In genomic region chr2:34644571-34645526, GRCm38 (mm10) we compare ENCODE assay signal across 8 mouse cellular contexts.
DNase-seq lines count a peak whose midpoint lies in the region; ATAC-seq and TF ChIP-seq lines count a peak whose summit lies in the region.

No protein-coding gene starts in this region.

- 0 out of 2 replicates have a peak overlapping the region, but pooled peaks have one; percentile 11 for H3K4me2 ChIP-seq in heart, embryonic 12.5 days
- H3K4me2 ChIP-seq in lung, postnatal 0 days (replicated peaks; ENCODE audit: low read depth, low read length) = no peak overlapping the region

- H3K27me3 ChIP-seq in heart, embryonic 12.5 days (replicated peaks) = no peaks in the 10 kb centered on the region
- no peaks in the 10 kb centered on the region for H3K27me3 ChIP-seq in lung, postnatal 0 days (replicated peaks; ENCODE audit: insufficient read depth, low read length)

- H3K9ac ChIP-seq in heart, embryonic 12.5 days = no peak overlapping the region
- H3K9ac ChIP-seq in lung, postnatal 0 days (replicated peaks; ENCODE audit: low read depth) = no peak overlapping the region

- TF ChIP-seq EP300 in lung, postnatal 0 days (IDR thresholded peaks at IDR 0.05) = no peak

- H3K4me1 ChIP-seq in heart, embryonic 12.5 days (replicated peaks) = peaks cover 9% of the 10 kb centered on the region
- 0 out of 2 replicates have a peak, but pooled peaks cover 3% of the 10 kb centered on the region for H3K4me1 ChIP-seq in lung, postnatal 0 days (ENCODE audit: insufficient read depth, low read depth, low read length)

- no peak overlapping the region for H3K4me3 ChIP-seq in heart, embryonic 12.5 days
- no peak overlapping the region for H3K4me3 ChIP-seq in lung, postnatal 0 days (ENCODE audit: low read depth, low read length)

- 32% methylated on average over 22 of the region's 22 CpGs for WGBS in heart, embryonic 12.5 days
- 47% methylated on average over 22 of the region's 22 CpGs for WGBS in lung, postnatal 0 days

- DNase-seq in heart, postnatal 36 days = no peak
- DNase-seq in CD4-positive helper T cell, adult 2 months (ENCODE audit: low read depth, low spot score) = peak; percentile 51
- peak; percentile 51 for DNase-seq in c-Kit-positive CD71-positive TER-119-negative erythroid progenitor cells, embryonic 14.5 days (ENCODE audit: low read depth)
- DNase-seq in lung, postnatal 0 days (ENCODE audit: low spot score) = peak; percentile 46
- DNase-seq in right cerebral cortex, postnatal 36 days (ENCODE audit: low spot score in 2 of 2) = no peak
- DNase-seq in heart, postnatal 25 days (ENCODE audit: low spot score) = no peak
- no peak for DNase-seq in left cerebral cortex, adult 11 months (ENCODE audit: low spot score)

- peak; percentile 80 for TF ChIP-seq CTCF in lung, postnatal 0 days (IDR thresholded peaks at IDR 0.05)

- ATAC-seq in heart, embryonic 12.5 days (ENCODE audit: insufficient number of reproducible peaks, low FRiP score) = no peak
- ATAC-seq in lung, postnatal 0 days = peak; percentile 22; the same call in 1 of the 2 replicates

- intact Hi-C loops in heart, postnatal 36 days (cut with DNase I) = no loop called here
- intact Hi-C loops in heart, postnatal 25 days (cut with DNase I) = loop anchor here (10.0 kb wide), 1 partner anchor 270 kb away; the partner anchor contains the start of gene Pbx3

- H3K36me3 ChIP-seq in heart, embryonic 12.5 days = no peaks in the 10 kb centered on the region
- H3K36me3 ChIP-seq in lung, postnatal 0 days (ENCODE audit: insufficient read depth, low read length) = no peaks in the 10 kb centered on the region

- no peaks in the 10 kb centered on the region for H3K9me3 ChIP-seq in heart, embryonic 12.5 days (replicated peaks)
- no peaks in the 10 kb centered on the region for H3K9me3 ChIP-seq in lung, postnatal 0 days (ENCODE audit: low read length)

- no peak overlapping the region for H3K27ac ChIP-seq in heart, embryonic 12.5 days (ENCODE audit: poor library complexity, severe bottlenecking)
- H3K27ac ChIP-seq in lung, postnatal 0 days (ENCODE audit: low read length) = no peak overlapping the region

Comparison
In these comparisons a context has a peak if more than half of its experiments do, and no peak if none do; other contexts are left out.
1. DNase-seq: peak in CD4-positive helper T cell, adult 2 months (single experiment), c-Kit-positive CD71-positive TER-119-negative erythroid progenitor cells, embryonic 14.5 days (single experiment) and lung, postnatal 0 days (single experiment); none in heart, postnatal 36 days (0 of 2), right cerebral cortex, postnatal 36 days (0 of 2), heart, postnatal 25 days (single experiment) and left cerebral cortex, adult 11 months (single experiment).